ENCODE assay signal across 12 mouse cellular contexts in genomic region chr11:102399107-102399506, GRCm38 (mm10). TPM values are rescaled to one million over a fixed set of nuclear protein-coding genes. Genes with fewer than 3 reads are reported as not detected.
DNase-seq lines count a peak whose midpoint lies in the region; ATAC-seq and TF ChIP-seq lines count a peak whose summit lies in the region.
"Had no signal": no experiment of that assay in that cellular context is flagged by ENCODE, and none has a peak within 500 bp of the region (broad histone marks: within the 10 kb centered on the region; RNA-seq: fewer than 3 reads in every experiment).

No protein-coding gene starts in this region.

- H3K27me3 ChIP-seq in heart, embryonic 11.5 days (ENCODE audit: control insufficient read depth, insufficient read depth, low read length): peaks cover 72% of the 10 kb centered on the region
- H3K27me3 ChIP-seq in heart, adult 2 months (ENCODE audit: control insufficient read depth, insufficient read depth, low read length): peaks cover 8% of the 10 kb centered on the region
- H3K27me3 ChIP-seq in lung, embryonic 15.5 days: peaks cover 75% of the 10 kb centered on the region
- H3K27me3 ChIP-seq in forebrain, embryonic 14.5 days (replicated peaks; ENCODE audit: control insufficient read depth, insufficient read depth, low read length): 0 out of 2 replicates have a peak, but pooled peaks cover 3% of the 10 kb centered on the region
- peaks cover 98% of the 10 kb centered on the region for H3K27me3 ChIP-seq in liver, embryonic 12.5 days (replicated peaks)

- peaks cover 7% of the 10 kb centered on the region for H3K4me1 ChIP-seq in heart, embryonic 11.5 days (ENCODE audit: control insufficient read depth, insufficient read depth, low read length)
- H3K4me1 ChIP-seq in heart, adult 2 months (ENCODE audit: control insufficient read depth, insufficient read depth, low read length): peaks cover 1% of the 10 kb centered on the region
- peaks cover 20% of the 10 kb centered on the region for H3K4me1 ChIP-seq in lung, embryonic 15.5 days
- H3K4me1 ChIP-seq in forebrain, embryonic 14.5 days (ENCODE audit: control insufficient read depth, insufficient read depth, low read length): peaks cover 42% of the 10 kb centered on the region
- peaks cover 53% of the 10 kb centered on the region for H3K4me1 ChIP-seq in liver, embryonic 12.5 days

- no peak for ATAC-seq in heart, embryonic 11.5 days (replicated peaks; ENCODE audit: insufficient number of reproducible peaks, low FRiP score, low TSS enrichment)
- no peak for ATAC-seq in lung, embryonic 15.5 days (ENCODE audit: borderline replicate concordance, extremely low read depth, low FRiP score, low TSS enrichment)
- ATAC-seq in forebrain, embryonic 14.5 days: no peak
- no peak for ATAC-seq in liver, embryonic 12.5 days
- no peak for ATAC-seq in monocyte, adult 5-6 weeks (replicated peaks; ENCODE audit: insufficient number of reproducible peaks, low FRiP score, low TSS enrichment, poor library complexity, severe bottlenecking)
- ATAC-seq: activated CD4-positive, CD25-positive, alpha-beta regulatory T cell, adult 4 months had no signal

- H3K27ac ChIP-seq in heart, embryonic 11.5 days (ENCODE audit: low read depth, low read length): no peak overlapping the region
- H3K27ac ChIP-seq in heart, adult 2 months: no peak overlapping the region
- no peak overlapping the region for H3K27ac ChIP-seq in lung, embryonic 15.5 days
- H3K27ac ChIP-seq in forebrain, embryonic 14.5 days (ENCODE audit: low read depth, low read length): no peak overlapping the region
- no peak overlapping the region for H3K27ac ChIP-seq in liver, embryonic 12.5 days

- H3K36me3 ChIP-seq in heart, embryonic 11.5 days (ENCODE audit: control insufficient read depth, insufficient read depth, low read length): peaks cover 15% of the 10 kb centered on the region
- no peaks in the 10 kb centered on the region for H3K36me3 ChIP-seq in heart, adult 2 months (ENCODE audit: control insufficient read depth, insufficient read depth, low read length)
- H3K36me3 ChIP-seq in lung, embryonic 15.5 days: peaks cover 20% of the 10 kb centered on the region
- peaks cover 62% of the 10 kb centered on the region for H3K36me3 ChIP-seq in forebrain, embryonic 14.5 days (ENCODE audit: control insufficient read depth, insufficient read depth, low read length)
- H3K36me3 ChIP-seq in liver, embryonic 12.5 days: peaks cover 24% of the 10 kb centered on the region

- WGBS in heart, embryonic 11.5 days (ENCODE audit: insufficient replicate concordance): 10% methylated on average over 15 of the region's 15 CpGs
- 19% methylated on average over 15 of the region's 15 CpGs for WGBS in heart, adult 2 months
- WGBS in lung, embryonic 15.5 days: 14% methylated on average over 15 of the region's 15 CpGs
- WGBS in forebrain, embryonic 14.5 days: 19% methylated on average over 15 of the region's 15 CpGs
- 20% methylated on average over 15 of the region's 15 CpGs for WGBS in liver, embryonic 12.5 days (ENCODE audit: insufficient replicate concordance)

- H3K9me3 ChIP-seq in heart, embryonic 11.5 days (replicated peaks; ENCODE audit: control insufficient read depth, low read length): no peaks in the 10 kb centered on the region
- H3K9me3 ChIP-seq in lung, embryonic 15.5 days: no peaks in the 10 kb centered on the region
- H3K9me3 ChIP-seq in forebrain, embryonic 14.5 days (replicated peaks; ENCODE audit: control insufficient read depth, low read length): no peaks in the 10 kb centered on the region
- no peaks in the 10 kb centered on the region for H3K9me3 ChIP-seq in liver, embryonic 12.5 days (replicated peaks)

- H3K4me3 ChIP-seq in heart, embryonic 11.5 days (ENCODE audit: low read depth, low read length): no peak overlapping the region
- no peak overlapping the region for H3K4me3 ChIP-seq in heart, adult 2 months
- H3K4me3 ChIP-seq in lung, embryonic 15.5 days: no peak overlapping the region
- H3K4me3 ChIP-seq in forebrain, embryonic 14.5 days (ENCODE audit: low read depth, low read length): no peak overlapping the region
- H3K4me3 ChIP-seq in liver, embryonic 12.5 days: peak overlapping the region; percentile 38
- H3K4me3 ChIP-seq: myocyte had no signal

- TF ChIP-seq EP300 in heart, adult 2 months (IDR thresholded peaks at IDR 0.05; ENCODE audit: insufficient read depth, low read depth, low read length): no peak

- H3K4me2 ChIP-seq in heart, embryonic 11.5 days: peak overlapping the region; percentile 40
- H3K4me2 ChIP-seq in lung, embryonic 15.5 days: peak overlapping the region; percentile 51
- no peak overlapping the region for H3K4me2 ChIP-seq in forebrain, embryonic 14.5 days (ENCODE audit: low read length)
- H3K4me2 ChIP-seq in liver, embryonic 12.5 days: peak overlapping the region; percentile 59

- intact Hi-C loops in heart, adult 2 months (cut with DNase I): loop anchor here (5.0 kb wide), 1 partner anchor 52 kb away; no protein-coding TSS in a partner anchor

- H3K9ac ChIP-seq in heart, embryonic 11.5 days (ENCODE audit: low read depth, low read length): no peak overlapping the region
- H3K9ac ChIP-seq in heart, adult 2 months (ENCODE audit: low read depth, low read length): no peak overlapping the region
- H3K9ac ChIP-seq in lung, embryonic 15.5 days: no peak overlapping the region
- 0 out of 2 replicates have a peak overlapping the region, but pooled peaks have one; percentile 21 for H3K9ac ChIP-seq in forebrain, embryonic 14.5 days (ENCODE audit: low read length)
- H3K9ac ChIP-seq in liver, embryonic 12.5 days: peak overlapping the region; percentile 47

- no peak for TF ChIP-seq CTCF in heart, adult 2 months (IDR thresholded peaks at IDR 0.05)

- no peak for DNase-seq in heart, adult 2 months
- DNase-seq in lung, postnatal 25 days (ENCODE audit: low spot score): no peak
- DNase-seq in forebrain, embryonic 14.5 days (ENCODE audit: low spot score): no peak
- no peak for DNase-seq in layer of hippocampus, postnatal 25 days (ENCODE audit: extremely low spot score in 1 of 2, low spot score in 1 of 2)
- DNase-seq: spleen, adult 18-20 months had no signal

- H3K79me2 ChIP-seq in heart, adult 2 months (replicated peaks; ENCODE audit: control insufficient read depth, insufficient read depth, low read length): no peaks in the 10 kb centered on the region

- TF ChIP-seq POLR2A in heart, adult 2 months (IDR thresholded peaks at IDR 0.05; ENCODE audit: insufficient read depth, low read depth, low read length): no peak

RNA-seq across cellular contexts. Expression of gene Rundc3a, which starts 5.9 kb away (rescaled TPM):
- polyA plus RNA-seq in heart, embryonic 11.5 days (2014; fragmentation: Nextera tagmentation; extraction: Ambion mirVana): 1.3 TPM in 2 replicates
- total RNA-seq in heart, adult 2 months (2021): under 1 TPM in 1 of 2 experiments, not detected in 1; 0.66 TPM
- 0.23 and 0.32 TPM in 2 replicates for polyA plus RNA-seq in heart, adult 2 months (2012; rRNA removed)
- 1.6 and 2.0 TPM in 2 replicates for polyA plus RNA-seq in lung, embryonic 15.5 days (2015; fragmentation: Nextera tagmentation; extraction: Ambion mirVana)
- 115 and 125 TPM in 2 replicates for polyA plus RNA-seq in forebrain, embryonic 14.5 days (2014; fragmentation: Nextera tagmentation; extraction: Ambion mirVana)
- polyA plus RNA-seq in liver, embryonic 12.5 days (2016; fragmentation: Nextera tagmentation; extraction: Ambion mirVana): 1.9 and 2.1 TPM in 2 replicates
- 4.8 TPM in 1 of 3 replicates, not detected in the others for total RNA-seq in monocyte, adult 5-6 weeks (2017)
- total RNA-seq in layer of hippocampus, postnatal 25 days (2021): 100 to 1,000 TPM; 442 to 490 TPM
- total RNA-seq: heart, postnatal 25 days had no signal

RNA-seq across cellular contexts. Expression of gene Slc25a39, which starts 8.6 kb away (rescaled TPM):
- polyA plus RNA-seq in heart, embryonic 11.5 days (2014; fragmentation: Nextera tagmentation; extraction: Ambion mirVana): 274 and 281 TPM in 2 replicates
- 100 to 1,000 TPM; 196 to 213 TPM for total RNA-seq in heart, adult 2 months (2021)
- polyA plus RNA-seq in heart, adult 2 months (2012; rRNA removed): 307 and 331 TPM in 2 replicates
- polyA plus RNA-seq in lung, embryonic 15.5 days (2015; fragmentation: Nextera tagmentation; extraction: Ambion mirVana): 240 and 247 TPM in 2 replicates
- polyA plus RNA-seq in forebrain, embryonic 14.5 days (2014; fragmentation: Nextera tagmentation; extraction: Ambion mirVana): 145 and 149 TPM in 2 replicates
- 365 and 367 TPM in 2 replicates for polyA plus RNA-seq in liver, embryonic 12.5 days (2016; fragmentation: Nextera tagmentation; extraction: Ambion mirVana)
- 20.2 to 30.1 TPM (median 25.0 TPM) in 3 replicates for total RNA-seq in monocyte, adult 5-6 weeks (2017)
- total RNA-seq in layer of hippocampus, postnatal 25 days (2021): 10 to 100 TPM; 63.7 to 65.3 TPM

RNA-seq across cellular contexts. Expression of gene Grn, which starts 31.0 kb away (rescaled TPM):
- 110 and 113 TPM in 2 replicates for polyA plus RNA-seq in heart, embryonic 11.5 days (2014; fragmentation: Nextera tagmentation; extraction: Ambion mirVana)
- 10 to 100 TPM; 83.4 to 86.9 TPM for total RNA-seq in heart, adult 2 months (2021)
- 118 and 119 TPM in 2 replicates for polyA plus RNA-seq in heart, adult 2 months (2012; rRNA removed)
- 168 and 174 TPM in 2 replicates for polyA plus RNA-seq in lung, embryonic 15.5 days (2015; fragmentation: Nextera tagmentation; extraction: Ambion mirVana)
- polyA plus RNA-seq in forebrain, embryonic 14.5 days (2014; fragmentation: Nextera tagmentation; extraction: Ambion mirVana): 28.6 and 38.8 TPM in 2 replicates
- polyA plus RNA-seq in liver, embryonic 12.5 days (2016; fragmentation: Nextera tagmentation; extraction: Ambion mirVana): 55.8 and 58.1 TPM in 2 replicates
- 62.3 to 97.9 TPM (median 97.8 TPM) in 3 replicates for total RNA-seq in monocyte, adult 5-6 weeks (2017)
- 10 to 100 TPM; 69.9 to 74.0 TPM for total RNA-seq in layer of hippocampus, postnatal 25 days (2021)

RNA-seq across cellular contexts. Expression of gene Slc4a1, which starts 33.1 kb away (rescaled TPM):
- polyA plus RNA-seq in heart, embryonic 11.5 days (2014; fragmentation: Nextera tagmentation; extraction: Ambion mirVana): 102 and 112 TPM in 2 replicates
- 10 to 100 TPM in 1 of 2 experiments, under 1 TPM in 1; 0.42 to 10.3 TPM for total RNA-seq in heart, adult 2 months (2021)
- 0.91 and 4.4 TPM in 2 replicates for polyA plus RNA-seq in heart, adult 2 months (2012; rRNA removed)
- polyA plus RNA-seq in lung, embryonic 15.5 days (2015; fragmentation: Nextera tagmentation; extraction: Ambion mirVana): 10.1 and 14.0 TPM in 2 replicates
- polyA plus RNA-seq in forebrain, embryonic 14.5 days (2014; fragmentation: Nextera tagmentation; extraction: Ambion mirVana): 1.8 and 2.1 TPM in 2 replicates
- 913 and 972 TPM in 2 replicates for polyA plus RNA-seq in liver, embryonic 12.5 days (2016; fragmentation: Nextera tagmentation; extraction: Ambion mirVana)
- 2.2 to 10.4 TPM (median 8.0 TPM) in 3 replicates for total RNA-seq in monocyte, adult 5-6 weeks (2017)
- total RNA-seq in layer of hippocampus, postnatal 25 days (2021): under 1 TPM; 0.31 to 0.81 TPM
- polyA plus RNA-seq: myocyte had no signal

RNA-seq across cellular contexts. Expression of gene Fam171a2, which starts 48.4 kb away (rescaled TPM):
- 3.1 and 5.1 TPM in 2 replicates for polyA plus RNA-seq in heart, embryonic 11.5 days (2014; fragmentation: Nextera tagmentation; extraction: Ambion mirVana)
- total RNA-seq in heart, adult 2 months (2021): 1 to 10 TPM; 3.8 to 3.9 TPM
- polyA plus RNA-seq in heart, adult 2 months (2012; rRNA removed): 7.7 and 8.3 TPM in 2 replicates
- polyA plus RNA-seq in lung, embryonic 15.5 days (2015; fragmentation: Nextera tagmentation; extraction: Ambion mirVana): 4.7 and 6.9 TPM in 2 replicates
- polyA plus RNA-seq in forebrain, embryonic 14.5 days (2014; fragmentation: Nextera tagmentation; extraction: Ambion mirVana): 26.0 and 27.8 TPM in 2 replicates
- polyA plus RNA-seq in liver, embryonic 12.5 days (2016; fragmentation: Nextera tagmentation; extraction: Ambion mirVana): 1.3 and 1.9 TPM in 2 replicates
- not detected in 3 replicates for total RNA-seq in monocyte, adult 5-6 weeks (2017)
- total RNA-seq in layer of hippocampus, postnatal 25 days (2021): 100 to 1,000 TPM in 1 of 2 experiments, 10 to 100 TPM in 1; 85.4 to 109 TPM
- polyA plus RNA-seq: activated CD4-positive, CD25-positive, alpha-beta regulatory T cell, adult 4 months had no signal

Comparison
In these comparisons a context has a peak if more than half of its experiments do, and no peak if none do; other contexts are left out.
1. H3K9ac ChIP-seq: peak in forebrain, embryonic 14.5 days (single experiment) and liver, embryonic 12.5 days (single experiment); none in heart, embryonic 11.5 days (single experiment), heart, adult 2 months (single experiment) and lung, embryonic 15.5 days (single experiment).
2. RNA of gene Rundc3a, which starts 5.9 kb away (polyA plus RNA-seq): 115 to 125 TPM in forebrain, embryonic 14.5 days; 1.6 to 2.0 TPM in lung, embryonic 15.5 days, 1.9 to 2.1 TPM in liver, embryonic 12.5 days, 1.3 TPM in heart, embryonic 11.5 days and 0.23 to 0.32 TPM in heart, adult 2 months; every median in the first group is over 10 times any median in the second.